Mouse (Mus musculus): ENCODE data around the gene Lmna.

The Lmna gene

DNA sequence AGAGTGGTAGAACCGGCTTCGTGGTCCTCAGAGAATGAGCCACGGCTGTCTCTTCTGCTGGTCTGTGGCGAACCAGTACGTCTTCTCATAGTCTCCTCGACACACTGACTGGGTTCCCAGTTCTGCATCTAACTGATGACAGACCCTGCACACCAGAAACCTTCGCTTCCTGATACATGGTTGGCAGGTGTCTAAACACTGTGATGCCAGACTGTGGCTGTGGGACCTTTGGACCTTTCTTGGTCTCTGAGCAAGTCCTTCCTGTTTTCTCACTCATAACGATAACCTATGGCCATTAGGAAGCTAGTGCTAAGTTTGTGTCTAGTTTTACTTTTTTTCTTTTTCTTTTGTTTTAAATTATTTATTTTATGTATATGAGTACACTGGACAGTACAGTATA, 61.3 kb downstream of the Lmna start:
- no peak for DNase-seq (ENCODE audit: low spot score in 2 of 2)

DNA sequence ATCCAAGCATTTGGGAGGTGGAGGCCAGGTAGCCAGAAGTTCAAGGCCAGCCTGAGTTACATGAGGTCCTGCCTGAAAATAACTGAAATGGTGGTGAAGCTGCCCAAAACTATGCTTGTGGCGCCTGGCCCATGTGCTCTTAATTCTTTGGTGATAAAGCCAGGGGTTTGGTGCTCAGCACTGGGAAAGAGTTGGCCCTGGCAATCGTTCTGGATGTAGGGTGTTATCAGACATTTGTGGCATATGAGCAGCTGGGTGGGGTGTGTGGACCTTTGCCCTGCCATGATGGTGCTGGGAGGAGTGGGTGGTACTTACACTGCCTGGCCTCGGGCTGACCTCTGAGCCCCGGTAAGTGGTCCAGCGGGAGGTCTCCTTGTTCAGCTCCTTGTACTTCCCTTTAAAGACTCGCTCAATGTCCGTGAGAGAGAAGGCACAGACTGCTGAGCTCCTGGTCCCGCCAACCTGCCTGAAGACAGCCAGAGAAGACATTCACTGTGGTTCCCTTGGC, 62.0 kb downstream of the Lmna start:
- no peak for DNase-seq (ENCODE audit: low spot score in 2 of 2)

DNA sequence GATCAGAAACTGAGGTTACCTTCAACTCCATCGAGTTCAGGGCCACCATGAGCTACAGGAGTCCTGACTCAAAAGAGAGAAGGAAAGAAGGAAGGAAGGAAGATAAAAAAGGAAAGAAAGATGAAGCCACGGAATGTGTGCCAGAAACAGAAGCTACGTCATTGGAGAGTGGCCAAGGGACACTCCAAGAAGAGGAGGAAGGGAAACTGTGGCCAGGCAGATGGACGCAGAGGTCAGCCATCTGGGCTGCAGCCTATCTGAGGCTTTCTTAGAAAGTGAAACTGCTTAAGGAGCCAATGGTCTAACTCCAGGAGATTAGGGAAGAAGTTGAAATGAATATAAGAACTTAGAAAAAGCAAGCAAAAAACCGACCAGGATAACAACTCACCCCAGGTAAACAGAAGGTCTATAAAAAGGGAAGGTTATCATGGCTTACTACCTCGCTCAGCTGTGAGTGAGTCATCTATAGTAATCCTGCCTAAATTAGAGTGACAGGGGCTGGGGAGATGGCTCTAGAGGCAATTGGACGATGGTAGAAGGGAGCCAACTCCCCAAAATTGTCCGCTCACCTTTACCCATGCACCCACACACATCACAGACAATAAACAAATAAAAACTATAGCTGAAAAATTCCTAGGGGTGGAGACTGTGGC, 63.2 kb downstream of the Lmna start:
- DNase-seq (ENCODE audit: low spot score in 2 of 2): no peak

GRCm38 (mm10) chr3:88442888-88443287, 66.9 kb downstream of the Lmna start:
- no peak for DNase-seq (ENCODE audit: low spot score in 2 of 2)

GRCm38 (mm10) chr3:88442488-88442887, 67.3 kb downstream of the Lmna start:
- DNase-seq (ENCODE audit: low spot score in 2 of 2): no peak

DNA sequence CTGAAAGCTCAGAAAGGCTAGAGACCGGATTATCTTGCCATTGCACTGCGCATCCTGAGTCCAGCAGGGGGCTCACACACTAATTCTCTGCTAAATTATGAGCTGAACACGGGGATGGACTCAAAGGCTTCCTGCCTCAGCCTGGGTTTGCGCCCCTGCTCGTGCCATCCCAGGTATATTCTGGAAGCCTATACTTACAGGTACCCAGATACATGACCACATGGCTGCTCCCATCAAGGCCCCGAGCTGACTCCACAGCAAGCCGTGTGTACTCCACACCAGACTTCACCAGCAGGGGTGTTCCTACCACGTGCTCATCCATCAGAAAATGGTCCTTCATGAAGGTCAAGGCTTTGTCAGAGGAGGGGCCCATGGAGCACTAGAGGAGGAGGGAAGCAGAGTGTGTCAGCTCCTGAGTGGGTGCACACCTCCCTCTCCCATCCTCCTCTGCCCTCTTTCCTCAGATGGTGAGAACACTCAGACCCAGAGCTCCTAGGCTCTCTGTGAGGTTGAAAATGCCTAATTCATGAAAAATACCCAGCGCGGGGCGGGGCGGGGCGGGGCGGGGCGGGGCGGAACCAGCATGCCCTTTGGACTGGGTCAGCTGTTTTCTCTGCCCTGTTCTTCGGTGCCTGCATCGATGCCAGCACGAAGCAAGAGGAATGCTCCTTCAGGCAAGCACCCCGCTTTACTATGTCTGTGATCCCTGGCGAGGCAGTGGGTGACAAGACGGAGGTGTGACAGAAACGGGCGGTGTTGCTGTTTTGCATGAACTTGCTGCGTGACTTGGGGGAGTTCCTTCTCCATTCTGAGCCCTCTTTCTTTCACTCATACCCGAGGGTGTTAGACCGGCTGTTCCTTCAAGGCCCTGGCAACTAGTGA, 69.0 kb downstream of the Lmna start:
- DNase-seq (ENCODE audit: low spot score in 2 of 2): peak in 1 of 2 experiments; percentile 64

GRCm38 (mm10) chr3:88439582-88439981, 70.2 kb downstream of the Lmna start:
- DNase-seq (ENCODE audit: low spot score in 2 of 2): no peak

DNA sequence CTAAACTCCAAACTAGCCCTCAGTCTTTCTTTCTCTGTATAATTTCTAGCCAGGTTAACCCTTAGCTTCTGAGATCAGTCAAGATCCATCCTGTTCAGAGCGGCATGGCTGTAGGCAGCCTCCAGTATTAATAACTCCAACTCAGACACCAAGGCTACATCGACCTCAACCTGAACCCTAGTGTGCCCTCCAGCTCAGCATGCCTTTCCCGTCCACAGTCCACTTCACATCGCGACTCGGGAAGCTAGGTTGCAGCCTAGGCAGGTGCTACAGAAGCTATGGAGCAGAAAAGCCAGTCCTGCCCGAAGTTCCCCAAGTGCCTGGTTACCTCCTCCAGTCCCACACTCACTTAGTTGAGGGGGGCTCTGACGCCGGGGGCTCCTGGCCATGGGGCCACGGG, 72.3 kb downstream of the Lmna start:
- no peak for DNase-seq (ENCODE audit: low spot score in 2 of 2)

DNA sequence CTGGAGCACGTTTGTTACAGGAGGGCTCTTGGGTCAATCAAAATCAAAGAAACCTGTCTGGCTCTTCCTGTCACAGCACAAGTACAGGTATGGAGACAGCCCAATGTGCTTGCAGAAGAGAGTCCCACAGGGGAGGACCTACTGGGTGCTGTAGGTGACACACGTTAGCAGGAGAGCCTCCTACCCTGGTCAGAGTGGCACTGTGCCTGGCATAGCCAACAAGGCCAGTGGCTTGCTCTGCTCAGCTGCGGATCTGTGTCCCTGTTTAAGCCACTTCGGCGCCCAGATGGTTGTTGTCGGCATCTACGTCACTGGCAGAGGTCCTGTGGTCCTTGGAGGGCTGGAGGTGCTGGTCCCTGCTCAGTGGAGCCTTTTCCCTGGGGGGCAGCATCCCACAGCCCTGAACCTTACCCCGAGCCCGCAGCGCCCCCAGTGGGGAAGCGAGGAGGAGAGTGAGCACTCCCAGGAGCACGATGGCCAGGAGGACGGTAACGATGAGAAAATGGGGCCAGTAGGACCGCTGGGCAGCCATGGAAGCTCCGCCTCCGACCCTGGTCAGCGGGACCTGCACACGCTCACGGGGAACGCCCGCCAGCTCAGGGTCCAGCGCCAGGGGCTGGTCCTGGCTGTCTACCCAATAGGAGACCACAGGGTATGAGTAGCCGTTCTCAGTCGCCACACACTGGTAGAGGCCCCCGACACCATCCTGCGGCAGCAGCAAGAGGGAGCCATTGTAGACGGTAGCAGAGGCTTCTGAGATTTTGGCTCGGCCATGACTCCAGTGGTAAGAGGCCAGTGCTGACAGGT, 73.2 kb downstream of the Lmna start:
- peak; percentile 63 to 67 for DNase-seq (ENCODE audit: low spot score in 2 of 2)

GRCm38 (mm10) chr3:88435515-88435914, 74.2 kb downstream of the Lmna start:
- peak; percentile 75 to 84 for DNase-seq (ENCODE audit: low spot score in 2 of 2)

All from right cerebral cortex, postnatal 10 days (tissue).